Mouse (Mus musculus) heart, embryonic 12.5 days (tissue): Measurements from ENCODE around the gene Glg1. TPM values are rescaled to one million over a fixed set of nuclear protein-coding genes. Genes with fewer than 3 reads are reported as not detected.
"Not testable (repeated sequence)": the region's sequence is repeated elsewhere in the genome, so short reads cannot be mapped to it uniquely, and the experiment has no call there.

Experiments used
- ATAC-seq: fragments of 200-750 bp; cut with Nextera tagmentation; 2 replicates; pipeline ENCODE4 v1.8.0; 2017; ENCODE audit warnings: moderate TSS enrichment, moderate library complexity; ENCODE audit not compliant: insufficient number of reproducible peaks, low FRiP score
- H3K27ac ChIP-seq: fragments of 300-500 bp; sonication (generic); 2 replicates; pipeline ENCODE4 v1.5.1; 2016; ENCODE audit warnings: mild to moderate bottlenecking, moderate library complexity; ENCODE audit not compliant: poor library complexity, severe bottlenecking
- H3K27me3 ChIP-seq: fragments of 300-500 bp; sonication (generic); replicated peaks from 2 replicates; pipeline ENCODE4 v1.6.1; 2016; ENCODE audit warnings: mild to moderate bottlenecking, moderate library complexity
- H3K36me3 ChIP-seq: fragments of 300-500 bp; sonication (generic); 2 replicates; pipeline ENCODE4 v1.6.1; 2016; ENCODE audit warnings: mild to moderate bottlenecking, moderate library complexity
- H3K4me1 ChIP-seq: fragments of 300-500 bp; sonication (generic); replicated peaks from 2 replicates; pipeline ENCODE4 v1.6.1; 2016; ENCODE audit warnings: mild to moderate bottlenecking
- H3K4me2 ChIP-seq: fragments of 300-500 bp; sonication (generic); 2 replicates; pipeline ENCODE4 v1.6.1; 2016; ENCODE audit warnings: mild to moderate bottlenecking, moderate library complexity
- H3K4me3 ChIP-seq: fragments of 300-500 bp; sonication (generic); 2 replicates; pipeline ENCODE4 v1.5.1; 2016; ENCODE audit warnings: mild to moderate bottlenecking
- H3K9ac ChIP-seq: fragments of 300-500 bp; sonication (generic); 2 replicates; pipeline ENCODE4 v1.6.1; 2016; ENCODE audit warnings: mild to moderate bottlenecking, moderate library complexity
- H3K9me3 ChIP-seq: fragments of 300-500 bp; sonication (generic); replicated peaks from 2 replicates; pipeline ENCODE4 v1.6.1; 2016; ENCODE audit warnings: mild to moderate bottlenecking, moderate library complexity
- WGBS: fragments of 180-500 bp; shearing (Covaris S2); methylation state at CpG from one replicate; pipeline ENCODE4 v1.1.7; 2016; 5-methylcytosine and 5-hydroxymethylcytosine counted together
- polyA plus RNA-seq: library from polyadenylated mRNA; unstranded; fragments of >200 nt; fragmentation: Nextera tagmentation; extraction: Ambion mirVana; gene quantifications from 2 replicates; pipeline ENCODE4 v1.2.1, GENCODE M21; 2016

Glg1 gene
- polyA plus RNA-seq, 1 experiment from 2014 or later: 91.2 TPM

GRCm38 (mm10) chr8:111250111-111250510 is 8.9 kb downstream of the Glg1 start:
- no peak overlapping the region for H3K9ac ChIP-seq
- no peaks in the 10 kb centered on the region for H3K27me3 ChIP-seq
- no peak for ATAC-seq
- 76% methylated on average over 2 of the region's 2 CpGs for WGBS
- H3K36me3 ChIP-seq: 0 out of 2 replicates have a peak, but pooled peaks cover 1% of the 10 kb centered on the region
- no peak overlapping the region for H3K27ac ChIP-seq
- peaks cover 4% of the 10 kb centered on the region for H3K4me1 ChIP-seq
- H3K4me2 ChIP-seq: no peak overlapping the region
- no peaks in the 10 kb centered on the region for H3K9me3 ChIP-seq
- no peak overlapping the region for H3K4me3 ChIP-seq

- peaks cover 4% of the 10 kb centered on the region for H3K4me1 ChIP-seq
- H3K27me3 ChIP-seq: no peaks in the 10 kb centered on the region
- H3K4me2 ChIP-seq: no peak overlapping the region
- peaks cover 2% of the 10 kb centered on the region; the same call in 1 of the 2 replicates for H3K36me3 ChIP-seq
- no peak overlapping the region for H3K4me3 ChIP-seq
- H3K9me3 ChIP-seq: no peaks in the 10 kb centered on the region
- no peak overlapping the region for H3K9ac ChIP-seq
- no peak for ATAC-seq
- H3K27ac ChIP-seq: no peak overlapping the region
Observed at GRCm38 (mm10) chr8:111248136-111248535, 10.9 kb downstream of the Glg1 start.

GRCm38 (mm10) chr8:111246864-111247263 is 12.2 kb downstream of the Glg1 start:
- H3K4me1 ChIP-seq, H3K4me2 ChIP-seq, H3K9me3 ChIP-seq, ATAC-seq, H3K27me3 ChIP-seq, H3K27ac ChIP-seq, H3K4me3 ChIP-seq, H3K9ac ChIP-seq, H3K36me3 ChIP-seq: not testable (repeated sequence)
- 91% methylated on average over 1 of the region's 1 CpGs for WGBS

GRCm38 (mm10) chr8:111246287-111246830 is 12.7 kb downstream of the Glg1 start:
- Histone ChIP-seq H3K4me2 (no peak overlapping the region), H3K4me3 (no peak overlapping the region), H3K27ac (no peak overlapping the region), H3K4me1 (peaks cover 4% of the 10 kb centered on the region), H3K9ac (no peak overlapping the region), H3K27me3 (no peaks in the 10 kb centered on the region), H3K36me3 (peaks cover 2% of the 10 kb centered on the region; the same call in 1 of the 2 replicates), H3K9me3 (no peaks in the 10 kb centered on the region)
- 67% methylated on average over 4 of the region's 4 CpGs for WGBS
- ATAC-seq: no peak

- no peaks in the 10 kb centered on the region for H3K27me3 ChIP-seq
- no peak for ATAC-seq
- H3K36me3 ChIP-seq: no peaks in the 10 kb centered on the region
- peaks cover 15% of the 10 kb centered on the region; the same call in 1 of the 2 replicates for H3K4me1 ChIP-seq
- H3K9ac ChIP-seq: no peak overlapping the region
- H3K27ac ChIP-seq: no peak overlapping the region
- H3K4me2 ChIP-seq: no peak overlapping the region
- 82% methylated on average over 3 of the region's 3 CpGs for WGBS
- no peaks in the 10 kb centered on the region for H3K9me3 ChIP-seq
- no peak overlapping the region for H3K4me3 ChIP-seq
Observed at GRCm38 (mm10) chr8:111237301-111237700, 21.7 kb downstream of the Glg1 start.

- WGBS: 95% methylated on average over 2 of the region's 2 CpGs
- ATAC-seq: no peak
- Histone ChIP-seq H3K36me3 (no peaks in the 10 kb centered on the region), H3K27ac (no peak overlapping the region), H3K4me2 (no peak overlapping the region), H3K4me1 (peaks cover 15% of the 10 kb centered on the region; the same call in 1 of the 2 replicates), H3K27me3 (no peaks in the 10 kb centered on the region), H3K4me3 (no peak overlapping the region), H3K9me3 (no peaks in the 10 kb centered on the region), H3K9ac (no peak overlapping the region)
Observed at GRCm38 (mm10) chr8:111233730-111234129, 25.3 kb downstream of the Glg1 start.

- Histone ChIP-seq H3K9ac (no peak overlapping the region), H3K9me3 (no peaks in the 10 kb centered on the region), H3K27me3 (no peaks in the 10 kb centered on the region), H3K4me1 (peaks cover 4% of the 10 kb centered on the region; the same call in 1 of the 2 replicates), H3K27ac (no peak overlapping the region), H3K4me2 (no peak overlapping the region), H3K4me3 (no peak overlapping the region), H3K36me3 (no peaks in the 10 kb centered on the region)
- 80% methylated on average over 5 of the region's 5 CpGs for WGBS
- no peak for ATAC-seq
Observed at GRCm38 (mm10) chr8:111224153-111224552, 34.9 kb downstream of the Glg1 start.

- peaks cover 3% of the 10 kb centered on the region; the same call in 1 of the 2 replicates for H3K4me1 ChIP-seq
- H3K27me3 ChIP-seq: no peaks in the 10 kb centered on the region
- no peak overlapping the region for H3K4me2 ChIP-seq
- H3K36me3 ChIP-seq: no peaks in the 10 kb centered on the region
- no peak overlapping the region for H3K27ac ChIP-seq
- H3K9me3 ChIP-seq: no peaks in the 10 kb centered on the region
- no peak overlapping the region for H3K9ac ChIP-seq
- H3K4me3 ChIP-seq: no peak overlapping the region
- WGBS: 44% methylated on average over 3 of the region's 3 CpGs
- ATAC-seq: no peak
Observed at GRCm38 (mm10) chr8:111218107-111218506, 40.9 kb downstream of the Glg1 start.

GRCm38 (mm10) chr8:111213406-111213805 is 45.6 kb downstream of the Glg1 start:
- ATAC-seq: no peak
- 87% methylated on average over 5 of the region's 5 CpGs for WGBS
- Histone ChIP-seq H3K27ac (no peak overlapping the region), H3K9me3 (no peaks in the 10 kb centered on the region), H3K4me1 (no peaks in the 10 kb centered on the region; the same call in none of the 2 replicates), H3K4me2 (no peak overlapping the region), H3K27me3 (no peaks in the 10 kb centered on the region), H3K9ac (no peak overlapping the region), H3K36me3 (no peaks in the 10 kb centered on the region), H3K4me3 (no peak overlapping the region)

- ATAC-seq: no peak
- no peaks in the 10 kb centered on the region for H3K27me3 ChIP-seq
- no peaks in the 10 kb centered on the region for H3K36me3 ChIP-seq
- no peak overlapping the region for H3K9ac ChIP-seq
- no peak overlapping the region for H3K4me3 ChIP-seq
- no peak overlapping the region for H3K4me2 ChIP-seq
- H3K9me3 ChIP-seq: no peaks in the 10 kb centered on the region
- WGBS: 90% methylated on average over 2 of the region's 2 CpGs
- H3K4me1 ChIP-seq: peaks cover 3% of the 10 kb centered on the region; the same call in 1 of the 2 replicates
- no peak overlapping the region for H3K27ac ChIP-seq
Observed at GRCm38 (mm10) chr8:111211180-111211579, 47.8 kb downstream of the Glg1 start.

- H3K4me2 ChIP-seq: no peak overlapping the region
- H3K27me3 ChIP-seq: no peaks in the 10 kb centered on the region
- H3K27ac ChIP-seq: no peak overlapping the region
- H3K4me3 ChIP-seq: no peak overlapping the region
- no peak for ATAC-seq
- H3K9me3 ChIP-seq: no peaks in the 10 kb centered on the region
- H3K4me1 ChIP-seq: peaks cover 3% of the 10 kb centered on the region; the same call in 1 of the 2 replicates
- H3K9ac ChIP-seq: no peak overlapping the region
- no peaks in the 10 kb centered on the region for H3K36me3 ChIP-seq
Observed at GRCm38 (mm10) chr8:111209874-111210273, 49.1 kb downstream of the Glg1 start.

GRCm38 (mm10) chr8:111206321-111206720 is 52.7 kb downstream of the Glg1 start:
- no peak overlapping the region for H3K4me3 ChIP-seq
- H3K27me3 ChIP-seq: no peaks in the 10 kb centered on the region
- no peaks in the 10 kb centered on the region for H3K9me3 ChIP-seq
- H3K4me2 ChIP-seq: no peak overlapping the region
- ATAC-seq: no peak
- no peak overlapping the region for H3K9ac ChIP-seq
- peaks cover 3% of the 10 kb centered on the region; the same call in 1 of the 2 replicates for H3K4me1 ChIP-seq
- H3K27ac ChIP-seq: no peak overlapping the region
- no peaks in the 10 kb centered on the region for H3K36me3 ChIP-seq
- 86% methylated on average over 6 of the region's 6 CpGs for WGBS
